Mouse (Mus musculus): ENCODE data around the gene Kidins220. TPM values are rescaled to one million over a fixed set of nuclear protein-coding genes. Genes with fewer than 3 reads are reported as not detected.
A peak's percentile ranks its signal among the peaks of the same experiment; 100 is the strongest.

The Kidins220 gene
- polyA plus RNA-seq, 1 experiment, result 161 TPM

- TF ChIP-seq POLR2A (IDR thresholded peaks at IDR 0.05; ENCODE audit: borderline replicate concordance, insufficient read depth, low read length) (no peak), CTCF (IDR thresholded peaks at IDR 0.05; ENCODE audit: borderline replicate concordance, insufficient read depth, low read depth, low read length) (no peak)
These were observed 108.8 kb downstream of the Kidins220 start for GRCm38 (mm10) chr12:25083260-25084178.

DNA sequence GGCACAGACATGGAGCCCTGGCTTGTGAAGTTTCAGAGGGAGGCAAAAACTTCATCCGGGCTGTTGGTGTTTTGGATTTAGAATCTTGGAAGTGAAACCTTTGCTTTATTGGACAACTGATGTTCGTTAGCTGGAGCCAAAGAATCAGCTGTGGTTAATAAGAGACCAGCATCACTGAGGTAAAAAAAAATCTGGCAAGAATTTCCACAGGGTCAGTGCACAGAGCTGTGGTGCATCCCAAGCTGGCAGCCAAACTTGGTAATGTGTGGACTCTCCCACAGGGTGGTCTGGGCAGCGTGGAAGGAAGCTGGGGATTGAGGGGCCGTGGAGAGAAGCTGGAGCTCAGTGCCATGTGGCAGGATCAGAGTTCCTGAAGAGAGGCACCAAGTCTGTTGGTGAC is 112.2 kb downstream of the Kidins220 start:
- Histone ChIP-seq H3K4me1 (ENCODE audit: control insufficient read depth, insufficient read depth, low read length) (no peaks in the 10 kb centered on the region), H3K4me3 (replicated peaks; ENCODE audit: insufficient read depth, low read depth, low read length) (no peak overlapping the region), H3K27ac (ENCODE audit: insufficient read depth, low read length) (no peak overlapping the region), H3K27me3 (ENCODE audit: control insufficient read depth, insufficient read depth, low read length) (no peaks in the 10 kb centered on the region)
- TF ChIP-seq POLR2A (IDR thresholded peaks at IDR 0.05; ENCODE audit: borderline replicate concordance, insufficient read depth, low read length) (no peak), CTCF (IDR thresholded peaks at IDR 0.05; ENCODE audit: borderline replicate concordance, insufficient read depth, low read depth, low read length) (no peak)
- DNase-seq, result no peak
- 32% methylated on average over 4 of the region's 4 CpGs for WGBS

More at GRCm38 (mm10) chr12:25083260-25084178, 108.8 kb downstream of the Kidins220 start:
- Histone ChIP-seq H3K27me3 (ENCODE audit: control insufficient read depth, insufficient read depth, low read length) (no peaks in the 10 kb centered on the region), H3K27ac (ENCODE audit: insufficient read depth, low read length) (no peak overlapping the region), H3K4me1 (ENCODE audit: control insufficient read depth, insufficient read depth, low read length) (no peaks in the 10 kb centered on the region), H3K4me3 (replicated peaks; ENCODE audit: insufficient read depth, low read depth, low read length) (no peak overlapping the region)
- WGBS, result 31% methylated on average over 26 of the region's 26 CpGs
- DNase-seq, result no peak

GRCm38 (mm10) chr12:25089433-25089832 is 114.7 kb downstream of the Kidins220 start:
- no peak overlapping the region for H3K27ac ChIP-seq (ENCODE audit: insufficient read depth, low read length)

DNA sequence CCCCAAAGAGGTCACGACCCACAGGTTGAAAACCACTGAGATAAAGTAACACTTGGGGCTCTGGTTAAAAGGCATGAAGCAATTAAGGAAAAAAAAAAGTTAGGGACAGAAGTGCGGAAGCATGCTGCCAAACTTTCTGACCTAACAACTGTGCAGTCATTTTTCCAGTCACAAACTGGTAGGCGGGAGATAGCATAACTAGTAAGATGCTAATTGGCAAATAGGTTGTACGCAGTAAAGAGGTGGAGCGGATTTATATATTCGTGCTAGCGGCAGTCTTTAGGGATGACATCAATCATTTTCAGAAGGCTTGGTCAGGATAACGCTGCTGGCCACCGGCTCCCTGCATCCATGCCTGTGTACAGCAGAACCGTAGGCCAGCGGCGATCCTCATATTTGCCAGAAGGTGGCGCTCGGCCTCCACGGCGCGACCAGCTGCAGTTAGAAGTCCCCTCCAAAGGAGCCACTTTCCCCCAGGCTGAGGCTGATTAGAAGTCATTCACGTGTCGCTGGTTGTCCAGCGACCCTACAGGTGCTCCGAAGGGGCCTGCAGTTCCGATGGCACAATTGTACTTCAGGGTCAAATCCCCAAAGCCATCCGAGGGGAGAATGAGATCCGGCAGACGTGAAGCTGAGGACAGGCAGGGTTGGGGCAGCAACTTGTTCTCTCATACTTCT is 117.4 kb downstream of the Kidins220 start:
- no peaks in the 10 kb centered on the region for H3K27me3 ChIP-seq (ENCODE audit: control insufficient read depth, insufficient read depth, low read length)
- H3K4me3 ChIP-seq (replicated peaks; ENCODE audit: insufficient read depth, low read depth, low read length), result peak overlapping the region; percentile 45
- TF ChIP-seq POLR2A (IDR thresholded peaks at IDR 0.05; ENCODE audit: borderline replicate concordance, insufficient read depth, low read length) (no peak), CTCF (IDR thresholded peaks at IDR 0.05; ENCODE audit: borderline replicate concordance, insufficient read depth, low read depth, low read length) (peak; percentile 98)
- no peak overlapping the region for H3K27ac ChIP-seq (ENCODE audit: insufficient read depth, low read length)
- H3K4me1 ChIP-seq (ENCODE audit: control insufficient read depth, insufficient read depth, low read length), result no peaks in the 10 kb centered on the region
- peak; percentile 81 to 91 for DNase-seq
- 9% methylated on average over 25 of the region's 25 CpGs for WGBS

More at GRCm38 (mm10) chr12:25089433-25089832, 114.7 kb downstream of the Kidins220 start:
- TF ChIP-seq CTCF (IDR thresholded peaks at IDR 0.05; ENCODE audit: borderline replicate concordance, insufficient read depth, low read depth, low read length), result no peak
- no peak for TF ChIP-seq POLR2A (IDR thresholded peaks at IDR 0.05; ENCODE audit: borderline replicate concordance, insufficient read depth, low read length)
- no peak overlapping the region for H3K4me3 ChIP-seq (replicated peaks; ENCODE audit: insufficient read depth, low read depth, low read length)
- WGBS, result 83% methylated on average over 1 of the region's 1 CpGs
- no peaks in the 10 kb centered on the region for H3K27me3 ChIP-seq (ENCODE audit: control insufficient read depth, insufficient read depth, low read length)
- no peaks in the 10 kb centered on the region for H3K4me1 ChIP-seq (ENCODE audit: control insufficient read depth, insufficient read depth, low read length)
- DNase-seq, result no peak

DNA sequence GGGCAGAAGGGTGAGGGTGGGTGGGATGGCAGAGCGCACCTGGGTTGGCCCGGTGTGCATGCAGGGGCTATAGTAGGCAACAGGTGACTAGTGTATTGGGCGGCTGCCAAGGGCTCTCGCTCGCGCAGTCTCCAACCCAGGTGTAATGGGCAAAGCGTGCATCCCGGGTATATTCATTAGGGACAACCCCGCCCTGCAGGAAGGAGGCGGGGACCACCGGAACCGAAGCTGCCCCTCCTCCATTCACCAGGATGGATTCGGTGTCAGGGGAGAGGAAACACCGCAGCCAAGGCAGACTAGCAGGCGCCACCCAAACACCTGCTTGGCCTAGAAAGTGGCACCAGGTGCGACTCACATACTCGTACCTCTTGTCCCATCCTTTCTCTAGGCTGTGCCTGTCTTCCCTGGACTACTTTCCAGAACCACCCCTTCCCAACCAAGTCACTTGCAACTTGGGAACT is 118.1 kb downstream of the Kidins220 start:
- TF ChIP-seq POLR2A (IDR thresholded peaks at IDR 0.05; ENCODE audit: borderline replicate concordance, insufficient read depth, low read length) (no peak), CTCF (IDR thresholded peaks at IDR 0.05; ENCODE audit: borderline replicate concordance, insufficient read depth, low read depth, low read length) (no peak)
- Histone ChIP-seq H3K27ac (ENCODE audit: insufficient read depth, low read length) (no peak overlapping the region), H3K4me1 (ENCODE audit: control insufficient read depth, insufficient read depth, low read length) (no peaks in the 10 kb centered on the region), H3K4me3 (replicated peaks; ENCODE audit: insufficient read depth, low read depth, low read length) (peak overlapping the region; percentile 45), H3K27me3 (ENCODE audit: control insufficient read depth, insufficient read depth, low read length) (no peaks in the 10 kb centered on the region)
- peak in 1 of 2 experiments; percentile 47 for DNase-seq
- WGBS, result 2% methylated on average over 17 of the region's 17 CpGs

- DNase-seq, result peak in 1 of 2 experiments; percentile 30
- Histone ChIP-seq H3K4me1 (ENCODE audit: control insufficient read depth, insufficient read depth, low read length) (no peaks in the 10 kb centered on the region), H3K4me3 (replicated peaks; ENCODE audit: insufficient read depth, low read depth, low read length) (peak overlapping the region; percentile 45), H3K27ac (ENCODE audit: insufficient read depth, low read length) (no peak overlapping the region), H3K27me3 (ENCODE audit: control insufficient read depth, insufficient read depth, low read length) (no peaks in the 10 kb centered on the region)
- whole genome bisulfite sequencing, result 40% methylated on average over 11 of the region's 11 CpGs
- no peak for TF ChIP-seq CTCF (IDR thresholded peaks at IDR 0.05; ENCODE audit: borderline replicate concordance, insufficient read depth, low read depth, low read length)
- TF ChIP-seq POLR2A (IDR thresholded peaks at IDR 0.05; ENCODE audit: borderline replicate concordance, insufficient read depth, low read length), result no peak
These were observed 118.6 kb downstream of the Kidins220 start for GRCm38 (mm10) chr12:25093241-25093774.
